Mouse (Mus musculus): ENCODE measurements around the gene Cfi.

The Cfi gene

DNA sequence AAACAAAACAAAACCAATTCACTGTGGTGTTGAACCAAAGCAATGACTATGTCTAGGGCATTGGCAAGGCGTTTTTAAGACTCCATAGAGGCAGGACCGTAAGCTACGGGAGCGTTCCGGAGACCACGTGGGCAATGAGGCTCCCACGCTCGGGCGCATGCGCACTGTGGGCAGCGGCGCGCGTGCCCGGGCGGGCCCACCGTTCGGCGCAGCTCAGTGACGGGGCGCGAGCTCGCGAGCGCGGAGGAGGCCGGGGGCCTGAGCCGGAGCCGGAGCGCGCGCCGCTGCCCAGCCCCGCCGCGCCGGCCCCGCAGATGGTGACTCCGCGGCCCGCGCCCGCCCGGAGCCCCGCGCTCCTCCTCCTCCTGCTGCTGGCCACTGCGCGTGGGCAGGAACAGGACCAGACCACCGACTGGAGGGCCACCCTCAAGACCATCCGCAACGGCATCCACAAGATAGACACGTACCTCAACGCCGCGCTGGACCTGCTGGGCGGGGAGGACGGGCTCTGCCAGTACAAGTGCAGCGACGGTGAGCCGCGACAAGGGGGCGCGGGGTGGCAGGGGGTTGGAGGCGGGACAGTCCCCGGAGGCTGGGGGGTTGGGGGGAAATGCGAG, 42.8 kb downstream of the Cfi start, which contains the start of gene Pla2g12a:
TSS of gene Pla2g12a (plus strand) at position 202 of the 617 bp plus-strand sequence.
- DNase-seq = peak; percentile 94

DNA sequence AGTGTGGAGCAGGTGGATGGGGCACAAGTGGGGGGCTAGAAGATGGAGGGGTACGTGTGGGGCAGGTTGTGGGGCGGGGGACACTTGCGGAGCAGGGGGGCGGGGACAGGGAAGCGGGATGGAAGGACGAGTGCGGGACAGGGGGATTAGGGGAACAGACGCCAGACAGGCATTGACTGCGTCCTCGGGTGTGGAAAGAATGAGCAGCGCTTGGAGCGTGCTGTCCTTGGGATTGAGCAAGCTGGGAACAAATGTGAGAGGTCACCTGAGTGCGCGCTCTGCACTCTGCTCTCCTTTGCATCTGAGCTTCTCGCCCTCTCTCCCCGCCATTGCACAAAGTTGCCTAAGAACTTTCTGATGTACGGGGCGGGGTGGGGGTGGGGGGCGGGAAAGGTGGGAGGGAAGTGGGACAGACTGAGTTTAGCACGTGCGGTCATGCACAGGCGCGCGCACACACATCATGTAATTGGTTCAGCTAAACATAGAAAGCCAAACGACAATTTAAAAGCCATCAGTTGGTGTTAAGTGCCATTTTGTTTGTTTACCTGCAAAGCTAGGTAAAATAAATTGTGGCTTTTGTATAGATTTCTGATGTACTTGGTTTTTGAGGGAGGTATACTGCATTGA, 43.6 kb downstream of the Cfi start:
- peak; percentile 74 for DNase-seq

- DNase-seq = no peak
Observed at GRCm38 (mm10) chr3:129879913-129880312, 44.2 kb downstream of the Cfi start.

GRCm38 (mm10) chr3:129880925-129881593, 45.4 kb downstream of the Cfi start:
- DNase-seq = no peak

GRCm38 (mm10) chr3:129885577-129885976, 49.9 kb downstream of the Cfi start:
- no peak for DNase-seq

- no peak for DNase-seq
Observed at GRCm38 (mm10) chr3:129886430-129886829, 50.7 kb downstream of the Cfi start.

DNA sequence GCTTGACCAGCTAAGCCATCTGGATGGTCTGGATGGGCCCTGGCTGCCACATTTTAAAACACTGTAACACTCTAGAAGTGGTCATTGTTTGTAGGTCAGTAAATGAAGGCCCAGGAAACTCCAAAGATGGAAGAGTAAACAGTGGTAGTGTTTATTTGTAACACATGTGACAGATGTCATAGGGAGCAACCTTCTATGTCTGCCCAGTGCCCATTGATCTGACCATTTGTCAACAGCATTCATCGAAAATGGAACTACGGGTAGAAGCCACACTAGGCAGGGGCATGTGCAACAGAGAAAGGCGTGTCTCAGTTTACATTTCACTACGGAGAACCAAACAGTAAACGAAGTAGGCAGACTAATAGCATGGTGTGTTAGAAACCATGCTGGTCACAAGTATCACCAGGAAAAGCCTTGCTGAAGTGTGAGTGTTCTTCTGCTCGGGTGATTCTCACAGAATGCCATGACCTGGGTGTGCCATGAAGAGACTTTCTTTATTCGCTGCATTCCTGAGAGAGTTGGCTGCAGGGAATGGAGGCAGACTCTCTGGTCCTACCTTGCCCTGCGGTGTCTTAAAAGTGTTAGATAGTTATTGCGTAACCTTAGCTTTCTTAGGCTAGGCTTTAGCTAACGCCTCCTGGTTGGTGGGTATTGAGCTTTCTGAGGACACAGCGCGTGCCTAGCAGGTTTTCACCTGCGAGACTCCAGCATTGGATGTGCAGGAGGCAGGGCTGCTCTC, 52.3 kb downstream of the Cfi start:
- DNase-seq = no peak

DNA sequence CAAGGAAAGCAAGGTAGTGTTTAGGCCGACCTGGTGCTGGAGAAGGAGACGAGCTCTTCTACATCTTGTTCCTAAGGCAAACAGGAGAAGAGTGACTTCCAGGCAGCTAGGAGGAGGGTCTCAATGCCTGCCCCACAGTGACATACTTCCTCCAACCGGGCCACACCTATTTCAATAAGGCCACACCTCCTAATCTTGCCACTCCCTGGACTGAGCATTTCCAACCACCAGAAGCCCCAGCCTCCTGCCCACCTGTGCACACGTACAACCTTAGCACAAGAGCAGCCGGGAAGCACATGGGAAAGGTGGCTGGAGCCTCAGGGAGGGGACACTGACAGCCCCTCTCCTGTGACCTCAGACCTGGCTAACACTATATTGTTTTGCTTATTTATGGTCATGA, 56.3 kb downstream of the Cfi start:
- no peak for DNase-seq

DNA sequence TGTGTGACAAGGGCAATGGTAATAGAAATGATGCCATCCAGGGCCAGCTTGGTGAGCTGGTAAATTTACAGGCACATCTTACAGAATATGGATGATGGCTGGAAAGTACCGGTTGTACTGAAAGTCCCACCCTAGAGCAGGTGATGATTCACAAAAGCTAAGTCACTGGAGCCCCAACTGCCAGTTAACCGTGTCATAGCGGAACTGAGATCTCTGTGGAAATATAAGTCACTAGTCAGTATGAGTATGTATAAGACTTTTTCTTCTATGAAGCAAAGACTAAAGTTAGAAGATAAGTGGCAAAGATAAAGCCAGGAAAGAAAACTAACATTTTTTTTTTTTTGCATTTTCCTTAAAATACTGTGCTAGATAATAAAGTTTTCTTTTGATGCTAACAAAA, 57.5 kb downstream of the Cfi start:
- no peak for DNase-seq

DNA sequence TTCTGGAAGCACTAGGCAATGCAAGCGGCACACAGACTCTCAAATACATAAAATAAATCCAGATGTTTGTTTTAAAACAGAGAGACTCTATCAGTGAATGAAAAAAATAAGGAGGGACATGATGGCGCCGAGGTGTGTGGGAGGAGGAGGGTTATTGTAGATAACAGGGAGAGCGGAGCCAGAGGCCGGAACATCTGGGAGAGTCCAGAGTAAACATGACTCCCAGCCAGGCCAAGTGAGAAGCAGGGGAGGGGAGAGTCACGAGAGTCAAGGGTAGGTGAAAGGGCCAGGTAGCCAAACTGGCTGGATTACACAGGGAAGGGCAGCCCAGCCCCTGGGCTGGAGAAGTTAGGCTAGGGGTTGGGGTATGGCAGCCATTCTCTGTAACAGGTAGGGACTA, 60.9 kb downstream of the Cfi start:
- no peak for DNase-seq

GRCm38 (mm10) chr3:129898886-129899285, 63.2 kb downstream of the Cfi start:
- DNase-seq = peak; percentile 43

DNA sequence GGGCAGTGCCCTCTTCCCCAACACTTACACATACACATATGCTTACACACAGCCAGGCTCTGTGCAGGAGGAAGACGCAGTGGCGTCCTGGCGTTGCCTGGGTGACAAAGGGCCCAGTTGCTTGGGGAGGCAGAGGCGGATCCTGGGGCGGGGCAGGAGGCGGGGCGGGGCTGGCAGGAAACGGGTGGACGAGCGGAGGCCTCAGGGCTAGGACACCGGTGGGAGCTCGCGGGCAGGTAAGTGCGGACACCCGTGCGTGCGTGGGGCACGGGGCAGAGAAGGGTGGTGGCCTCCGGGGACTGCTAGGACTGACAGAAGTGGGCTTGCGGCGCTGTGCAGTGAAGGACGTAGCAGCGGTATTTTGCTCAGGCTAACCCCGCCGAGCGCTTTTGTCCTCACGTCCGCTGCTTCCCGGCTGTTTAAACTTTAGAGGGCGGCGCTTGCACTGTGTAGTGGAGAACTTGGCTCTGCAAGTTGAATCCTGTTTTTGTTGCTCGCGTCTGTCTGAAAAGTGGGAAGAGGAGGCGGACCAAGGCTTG, 65.7 kb downstream of the Cfi start, which contains the start of gene Casp6:
TSS of gene Casp6 (plus strand) at position 155 of the 539 bp plus-strand sequence.
- peak; percentile 86 for DNase-seq

DNA sequence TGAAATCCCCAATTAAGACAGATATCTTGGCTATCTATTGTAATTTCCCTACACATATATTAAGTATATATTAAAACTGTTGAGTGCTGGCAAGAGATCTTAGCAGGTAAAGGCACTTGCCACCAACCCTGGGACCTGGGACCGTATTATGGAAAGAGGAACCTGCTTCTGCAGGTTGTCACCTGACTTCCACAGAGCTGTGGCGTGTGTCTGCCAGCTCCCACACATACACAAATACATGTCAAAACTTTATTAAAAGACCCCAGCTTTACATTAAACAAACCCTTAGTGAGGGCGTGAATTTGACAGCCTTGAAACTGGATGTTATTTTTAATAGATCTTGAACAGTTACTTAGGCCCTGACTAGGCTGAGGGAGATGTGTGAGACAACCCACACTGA, 67.7 kb downstream of the Cfi start:
- DNase-seq = no peak

DNA sequence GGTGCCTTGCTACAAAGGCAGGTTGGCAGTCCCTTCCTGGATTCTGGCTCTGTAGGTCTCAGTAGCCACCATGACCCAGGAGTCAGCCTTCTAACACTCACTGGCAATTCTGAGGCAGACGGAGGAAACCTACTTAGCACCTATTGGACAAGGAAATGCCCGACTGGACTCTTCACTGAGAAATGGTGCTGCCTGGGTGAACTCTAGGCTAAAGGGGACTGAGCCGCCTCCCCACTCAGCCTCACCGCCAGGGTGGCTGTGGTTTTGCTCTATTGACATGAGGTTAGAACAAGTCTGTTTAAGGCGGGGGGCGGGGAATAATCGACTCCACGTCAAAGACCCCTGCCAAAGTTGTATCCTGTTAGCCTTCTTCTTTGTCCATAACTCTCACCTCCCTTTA, 68.2 kb downstream of the Cfi start:
- DNase-seq = no peak

- DNase-seq = no peak
Observed at GRCm38 (mm10) chr3:129904381-129905132, 68.9 kb downstream of the Cfi start.

DNA sequence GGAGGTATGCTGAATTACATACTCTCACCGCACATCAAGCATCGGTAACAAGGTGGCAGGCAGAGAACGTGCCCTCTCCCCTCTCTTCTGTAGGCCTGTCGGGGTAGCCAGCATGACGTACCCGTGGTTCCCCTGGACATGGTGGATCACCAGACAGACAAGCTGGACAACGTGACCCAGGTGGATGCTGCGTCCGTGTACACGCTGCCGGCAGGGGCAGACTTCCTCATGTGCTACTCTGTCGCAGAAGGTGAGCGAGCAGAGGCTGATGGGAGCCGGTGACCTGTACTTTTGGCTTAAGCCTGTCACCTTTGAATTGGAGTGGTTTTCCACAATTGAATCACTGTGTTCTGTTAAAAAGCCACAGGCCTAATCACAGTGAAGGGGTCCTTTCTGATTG, 76.3 kb downstream of the Cfi start:
- no peak for DNase-seq

- no peak for DNase-seq
Observed at GRCm38 (mm10) chr3:129913241-129913640, 77.6 kb downstream of the Cfi start.

DNA sequence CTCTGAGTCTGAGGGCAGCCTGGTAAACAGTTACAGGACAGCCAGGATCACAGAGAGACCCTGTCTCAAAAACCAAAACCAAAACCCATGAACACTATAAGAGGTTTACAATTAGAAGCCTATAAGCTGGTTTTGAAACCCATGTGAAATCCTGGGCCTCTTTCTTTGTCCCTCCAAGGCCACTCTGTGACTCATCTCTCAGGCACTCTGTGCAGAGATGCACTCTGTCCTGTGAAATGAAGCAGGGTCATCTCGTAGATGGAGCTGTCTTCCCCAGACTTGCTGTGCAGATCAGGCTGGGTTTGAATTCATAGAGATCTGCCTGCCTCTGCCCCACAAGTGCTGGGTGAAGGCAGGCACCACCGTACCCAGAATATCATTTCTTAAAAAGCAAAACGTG, 81.7 kb downstream of the Cfi start:
- no peak for DNase-seq

GRCm38 (mm10) chr3:129918434-129918833, 82.8 kb downstream of the Cfi start:
- DNase-seq = peak; percentile 80

DNA sequence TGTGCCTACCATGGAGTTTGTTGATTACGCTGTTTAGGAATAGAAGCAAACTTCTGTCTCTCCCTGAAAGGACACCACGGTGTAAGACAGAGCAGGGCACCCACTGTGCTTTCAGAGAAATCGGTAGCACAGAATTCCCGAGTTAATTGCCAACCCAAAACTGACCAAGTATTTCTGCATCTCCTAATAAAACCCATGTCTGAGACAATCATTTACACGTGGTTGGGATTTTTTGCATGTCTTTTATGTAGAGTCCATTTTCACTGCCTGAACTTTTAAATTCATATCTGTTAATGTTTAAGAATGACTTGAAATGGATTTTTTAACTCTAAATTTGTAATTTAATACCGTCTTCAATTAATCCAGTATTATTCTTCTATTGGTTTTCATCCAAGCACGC, 87.9 kb downstream of the Cfi start:
- DNase-seq = no peak
